In genomic region chr5:103164022-103164421, GRCm38 (mm10) we compare ENCODE assay signal across 27 mouse cellular contexts. TPM values are rescaled to one million over a fixed set of nuclear protein-coding genes. Genes with fewer than 3 reads are reported as not detected.
"Had no signal": no experiment of that assay in that cellular context is flagged by ENCODE, and none has a peak within 500 bp of the region (broad histone marks: within the 10 kb centered on the region; RNA-seq: fewer than 3 reads in every experiment).

No protein-coding gene starts in this region.

- H3K9me3 ChIP-seq: heart, embryonic 13.5 days; heart, embryonic 15.5 days; hindbrain, embryonic 10.5 days; hindbrain, embryonic 12.5 days; intestine, embryonic 15.5 days; limb, embryonic 10.5 days; limb, embryonic 12.5 days; liver, embryonic 13.5 days; liver, embryonic 15.5 days had no signal

- H3K27me3 ChIP-seq: heart, embryonic 13.5 days; heart, embryonic 15.5 days; hindbrain, embryonic 12.5 days; intestine, embryonic 15.5 days; limb, embryonic 12.5 days; liver, embryonic 13.5 days; liver, embryonic 15.5 days had no signal

- H3K27ac ChIP-seq: gastrocnemius, adult 2 months; heart, embryonic 13.5 days; heart, embryonic 15.5 days; hindbrain, embryonic 10.5 days; hindbrain, embryonic 12.5 days; hindbrain, embryonic 14.5 days; intestine, embryonic 15.5 days; limb, embryonic 10.5 days; limb, embryonic 12.5 days; liver, embryonic 13.5 days; liver, embryonic 15.5 days had no signal

- H3K36me3 ChIP-seq: heart, embryonic 13.5 days; heart, embryonic 15.5 days; hindbrain, embryonic 10.5 days; hindbrain, embryonic 12.5 days; intestine, embryonic 15.5 days; limb, embryonic 10.5 days; limb, embryonic 12.5 days; liver, embryonic 13.5 days; liver, embryonic 15.5 days had no signal

- H3K4me1 ChIP-seq: heart, embryonic 13.5 days; heart, embryonic 15.5 days; intestine, embryonic 15.5 days; limb, embryonic 10.5 days; limb, embryonic 12.5 days; liver, embryonic 13.5 days; liver, embryonic 15.5 days had no signal

- DNase-seq: gastrocnemius, adult 2 months; gastrocnemius, postnatal 10 days; gastrocnemius, postnatal 25 days; heart, adult 18-20 months; heart, postnatal 14 days; heart, postnatal 4 days; kidney, adult 18-20 months; kidney, adult 8-10 months; kidney, postnatal 10 days; kidney, postnatal 25 days; kidney, postnatal 4 days; liver; liver, embryonic 13.5 days had no signal

- H3K4me3 ChIP-seq: gastrocnemius, adult 2 months; heart, embryonic 13.5 days; heart, embryonic 15.5 days; hindbrain, embryonic 10.5 days; hindbrain, embryonic 12.5 days; intestine, embryonic 15.5 days; left cerebral cortex, adult 2 months; limb, embryonic 10.5 days; limb, embryonic 12.5 days; liver, embryonic 13.5 days; liver, embryonic 15.5 days had no signal

- ATAC-seq: hindbrain, embryonic 16.5 days; inflammation-experienced regulatory T-cells, adult 6 months; intestine, embryonic 15.5 days; intestine, postnatal 0 days had no signal

RNA-seq across cellular contexts. Expression of gene Mapk10, which starts 47.1 kb away (rescaled TPM):
- total RNA-seq: granulocyte monocyte progenitor cell, adult 5-6 weeks had no signal
- polyA plus RNA-seq: inflammation-experienced regulatory T-cells, adult 6 months had no signal
